Mouse (Mus musculus): ENCODE data around the gene Meox1. TPM values are rescaled to one million over a fixed set of nuclear protein-coding genes. Genes with fewer than 3 reads are reported as not detected.

Meox1 gene
- polyA plus RNA-seq, 1 experiment from 2014 or later: 0.90 TPM

GRCm38 (mm10) chr11:101924441-101924976 is 30.3 kb upstream of the Meox1 start:
- WGBS: 82% methylated on average over 17 of the region's 19 CpGs
- DNase-seq (ENCODE audit: low spot score): no peak
- no peak overlapping the region for H3K4me2 ChIP-seq (replicated peaks)

GRCm38 (mm10) chr11:101923988-101924387 is 29.8 kb upstream of the Meox1 start:
- ATAC-seq (ENCODE audit: low FRiP score) (no peak), DNase-seq (ENCODE audit: low spot score) (no peak)
- Histone ChIP-seq H3K27ac (no peak overlapping the region), H3K9me3 (ENCODE audit: control insufficient read depth, low read length) (no peaks in the 10 kb centered on the region), H3K9ac (no peak overlapping the region), H3K27me3 (ENCODE audit: control insufficient read depth, insufficient read depth, low read length) (0 out of 2 replicates have a peak, but pooled peaks cover 3% of the 10 kb centered on the region), H3K4me1 (replicated peaks; ENCODE audit: control insufficient read depth, insufficient read depth, low read length) (no peaks in the 10 kb centered on the region), H3K4me3 (replicated peaks; ENCODE audit: low read length) (no peak overlapping the region), H3K4me2 (replicated peaks) (no peak overlapping the region), H3K36me3 (replicated peaks; ENCODE audit: control insufficient read depth, insufficient read depth) (no peaks in the 10 kb centered on the region)
- WGBS: 87% methylated on average over 6 of the region's 6 CpGs

More at GRCm38 (mm10) chr11:101924441-101924976, 30.3 kb upstream of the Meox1 start:
- no peaks in the 10 kb centered on the region for H3K9me3 ChIP-seq (ENCODE audit: control insufficient read depth, low read length)
- H3K9ac ChIP-seq: no peak overlapping the region
- H3K27ac ChIP-seq: no peak overlapping the region
- no peaks in the 10 kb centered on the region for H3K4me1 ChIP-seq (replicated peaks; ENCODE audit: control insufficient read depth, insufficient read depth, low read length)
- H3K36me3 ChIP-seq (replicated peaks; ENCODE audit: control insufficient read depth, insufficient read depth): no peaks in the 10 kb centered on the region
- no peak for ATAC-seq (ENCODE audit: low FRiP score)
- no peak overlapping the region for H3K4me3 ChIP-seq (replicated peaks; ENCODE audit: low read length)
- H3K27me3 ChIP-seq (ENCODE audit: control insufficient read depth, insufficient read depth, low read length): 0 out of 2 replicates have a peak, but pooled peaks cover 3% of the 10 kb centered on the region

DNA sequence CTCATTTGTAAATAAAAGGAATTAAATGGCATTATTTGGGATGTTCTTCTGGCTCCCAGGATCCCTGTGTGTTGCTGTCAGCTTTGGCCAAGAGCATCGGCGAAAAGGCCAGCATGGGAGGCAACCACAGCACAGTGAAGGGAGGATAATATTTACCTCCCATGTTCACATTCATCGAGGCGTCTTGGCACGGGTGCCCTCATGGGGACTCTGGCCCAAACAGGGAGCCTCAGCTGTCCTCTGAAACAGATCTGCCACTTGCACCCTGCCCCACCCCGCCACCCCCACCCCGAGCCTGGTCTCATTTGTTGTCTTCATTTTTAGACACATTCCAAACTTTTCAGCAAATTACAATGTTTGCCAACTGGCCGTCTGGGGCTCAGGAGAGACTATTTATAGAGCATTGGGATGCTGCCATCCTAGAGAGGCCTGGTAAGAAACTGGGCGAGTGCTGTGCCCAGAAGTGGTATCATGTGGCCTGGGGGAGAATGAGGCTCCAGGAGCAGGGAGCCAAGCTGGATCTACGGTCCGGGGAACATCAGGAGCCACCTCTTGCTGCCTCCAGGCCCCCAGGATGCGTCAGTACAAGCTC is 27.3 kb upstream of the Meox1 start:
- Histone ChIP-seq H3K4me3 (replicated peaks; ENCODE audit: low read length) (no peak overlapping the region), H3K27me3 (ENCODE audit: control insufficient read depth, insufficient read depth, low read length) (0 out of 2 replicates have a peak, but pooled peaks cover 3% of the 10 kb centered on the region), H3K4me1 (replicated peaks; ENCODE audit: control insufficient read depth, insufficient read depth, low read length) (no peaks in the 10 kb centered on the region), H3K27ac (no peak overlapping the region), H3K4me2 (replicated peaks) (no peak overlapping the region), H3K9ac (no peak overlapping the region), H3K36me3 (replicated peaks; ENCODE audit: control insufficient read depth, insufficient read depth) (no peaks in the 10 kb centered on the region), H3K9me3 (ENCODE audit: control insufficient read depth, low read length) (no peaks in the 10 kb centered on the region)
- ATAC-seq (ENCODE audit: low FRiP score) (no peak), DNase-seq (ENCODE audit: low spot score) (no peak)
- 84% methylated on average over 12 of the region's 12 CpGs for WGBS

- Histone ChIP-seq H3K27ac (no peak overlapping the region), H3K4me1 (replicated peaks; ENCODE audit: control insufficient read depth, insufficient read depth, low read length) (no peaks in the 10 kb centered on the region), H3K4me2 (replicated peaks) (no peak overlapping the region), H3K9me3 (ENCODE audit: control insufficient read depth, low read length) (no peaks in the 10 kb centered on the region), H3K9ac (no peak overlapping the region), H3K27me3 (ENCODE audit: control insufficient read depth, insufficient read depth, low read length) (0 out of 2 replicates have a peak, but pooled peaks cover 3% of the 10 kb centered on the region), H3K4me3 (replicated peaks; ENCODE audit: low read length) (no peak overlapping the region), H3K36me3 (replicated peaks; ENCODE audit: control insufficient read depth, insufficient read depth) (no peaks in the 10 kb centered on the region)
- WGBS: under 1% methylated on average over 6 of the region's 6 CpGs
- peak; percentile 93 for DNase-seq (ENCODE audit: low spot score)
- no peak for ATAC-seq (ENCODE audit: low FRiP score)
These were observed 25.5 kb upstream of the Meox1 start for GRCm38 (mm10) chr11:101919660-101920059.

- no peaks in the 10 kb centered on the region for H3K4me1 ChIP-seq (replicated peaks; ENCODE audit: control insufficient read depth, insufficient read depth, low read length)
- H3K27ac ChIP-seq: no peak overlapping the region
- no peak overlapping the region for H3K4me2 ChIP-seq (replicated peaks)
- no peaks in the 10 kb centered on the region for H3K9me3 ChIP-seq (ENCODE audit: control insufficient read depth, low read length)
- no peak overlapping the region for H3K9ac ChIP-seq
- 81% methylated on average over 3 of the region's 3 CpGs for WGBS
- ATAC-seq (ENCODE audit: low FRiP score): no peak
- H3K27me3 ChIP-seq (ENCODE audit: control insufficient read depth, insufficient read depth, low read length): no peaks in the 10 kb centered on the region
- no peak for DNase-seq (ENCODE audit: low spot score)
- no peak overlapping the region for H3K4me3 ChIP-seq (replicated peaks; ENCODE audit: low read length)
- no peaks in the 10 kb centered on the region for H3K36me3 ChIP-seq (replicated peaks; ENCODE audit: control insufficient read depth, insufficient read depth)
These were observed 24.4 kb upstream of the Meox1 start for GRCm38 (mm10) chr11:101918609-101919008.

DNA sequence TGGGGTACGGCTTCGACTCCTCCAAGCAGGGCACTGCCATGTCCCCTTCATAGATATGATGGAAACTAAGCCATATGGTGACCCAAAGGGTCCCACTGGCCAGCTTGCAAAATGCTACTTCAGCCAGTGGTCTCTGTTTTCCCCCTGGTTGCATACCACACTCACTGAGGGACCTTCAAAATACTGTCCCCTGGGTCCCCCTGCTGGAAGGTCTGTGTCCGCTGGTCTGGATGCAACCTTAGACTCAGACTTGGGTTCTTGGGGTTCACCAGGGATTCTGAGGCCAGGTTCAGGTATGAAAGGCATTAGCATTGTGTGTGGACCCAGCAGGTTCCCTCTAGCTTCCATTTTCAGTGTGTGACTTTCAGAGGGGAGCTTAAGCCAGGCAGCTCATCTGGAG is 22.6 kb upstream of the Meox1 start:
- 0 out of 2 replicates have a peak, but pooled peaks cover under 1% of the 10 kb centered on the region for H3K27me3 ChIP-seq (ENCODE audit: control insufficient read depth, insufficient read depth, low read length)
- H3K36me3 ChIP-seq (replicated peaks; ENCODE audit: control insufficient read depth, insufficient read depth): no peaks in the 10 kb centered on the region
- H3K9ac ChIP-seq: no peak overlapping the region
- H3K4me3 ChIP-seq (replicated peaks; ENCODE audit: low read length): no peak overlapping the region
- ATAC-seq (ENCODE audit: low FRiP score): no peak
- 68% methylated on average over 3 of the region's 3 CpGs for WGBS
- H3K27ac ChIP-seq: no peak overlapping the region
- H3K4me1 ChIP-seq (replicated peaks; ENCODE audit: control insufficient read depth, insufficient read depth, low read length): no peaks in the 10 kb centered on the region
- DNase-seq (ENCODE audit: low spot score): no peak
- H3K4me2 ChIP-seq (replicated peaks): no peak overlapping the region
- H3K9me3 ChIP-seq (ENCODE audit: control insufficient read depth, low read length): no peaks in the 10 kb centered on the region

GRCm38 (mm10) chr11:101913591-101913990 is 19.4 kb upstream of the Meox1 start:
- H3K9me3 ChIP-seq (ENCODE audit: control insufficient read depth, low read length): no peaks in the 10 kb centered on the region
- H3K27me3 ChIP-seq (ENCODE audit: control insufficient read depth, insufficient read depth, low read length): 0 out of 2 replicates have a peak, but pooled peaks cover 4% of the 10 kb centered on the region
- no peak for ATAC-seq (ENCODE audit: low FRiP score)
- no peak for DNase-seq (ENCODE audit: low spot score)
- no peak overlapping the region for H3K9ac ChIP-seq
- H3K4me2 ChIP-seq (replicated peaks): no peak overlapping the region
- no peaks in the 10 kb centered on the region for H3K36me3 ChIP-seq (replicated peaks; ENCODE audit: control insufficient read depth, insufficient read depth)
- no peak overlapping the region for H3K27ac ChIP-seq
- no peak overlapping the region for H3K4me3 ChIP-seq (replicated peaks; ENCODE audit: low read length)
- no peaks in the 10 kb centered on the region for H3K4me1 ChIP-seq (replicated peaks; ENCODE audit: control insufficient read depth, insufficient read depth, low read length)
- WGBS: 67% methylated on average over 8 of the region's 8 CpGs

DNA sequence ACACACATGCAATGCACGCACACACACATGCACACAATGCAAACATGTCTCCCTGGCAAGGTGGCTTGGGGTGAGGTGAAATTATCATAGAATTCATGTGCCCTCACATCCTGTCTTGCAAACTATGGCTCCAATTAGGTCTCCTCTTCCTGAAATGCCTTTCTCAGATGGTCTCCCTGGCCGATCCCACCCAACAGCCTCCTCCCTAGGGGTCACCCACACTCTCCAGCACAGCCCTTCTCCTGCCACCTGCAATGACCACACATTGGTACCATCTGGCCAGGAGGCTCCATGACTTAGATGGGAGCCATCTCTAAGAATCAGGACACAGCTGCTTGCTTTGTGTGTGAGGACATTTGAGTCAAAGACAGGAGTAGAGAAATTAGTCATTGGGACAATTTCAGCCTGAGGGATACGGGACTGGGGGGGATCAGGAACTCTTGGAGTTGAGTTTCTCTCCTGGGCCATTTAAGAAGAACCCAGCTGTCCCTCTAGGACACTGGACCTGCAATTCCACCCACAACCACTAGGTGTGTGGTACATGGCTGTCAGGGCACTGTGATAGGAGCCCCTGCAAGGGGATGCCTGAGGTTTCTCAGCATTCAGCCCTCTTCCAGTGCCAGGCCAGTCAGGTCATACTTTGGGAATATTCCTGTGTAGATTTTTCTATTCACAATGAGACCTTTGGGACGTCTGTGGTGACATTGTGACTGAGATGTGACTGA is 17.8 kb upstream of the Meox1 start:
- H3K4me1 ChIP-seq (replicated peaks; ENCODE audit: control insufficient read depth, insufficient read depth, low read length): no peaks in the 10 kb centered on the region
- 72% methylated on average over 4 of the region's 4 CpGs for WGBS
- 0 out of 2 replicates have a peak, but pooled peaks cover 4% of the 10 kb centered on the region for H3K27me3 ChIP-seq (ENCODE audit: control insufficient read depth, insufficient read depth, low read length)
- H3K9me3 ChIP-seq (ENCODE audit: control insufficient read depth, low read length): no peaks in the 10 kb centered on the region
- DNase-seq (ENCODE audit: low spot score) (no peak), ATAC-seq (ENCODE audit: low FRiP score) (no peak)
- no peak overlapping the region for H3K4me3 ChIP-seq (replicated peaks; ENCODE audit: low read length)
- no peak overlapping the region for H3K27ac ChIP-seq
- H3K9ac ChIP-seq: no peak overlapping the region
- H3K36me3 ChIP-seq (replicated peaks; ENCODE audit: control insufficient read depth, insufficient read depth): no peaks in the 10 kb centered on the region
- H3K4me2 ChIP-seq (replicated peaks): no peak overlapping the region

DNA sequence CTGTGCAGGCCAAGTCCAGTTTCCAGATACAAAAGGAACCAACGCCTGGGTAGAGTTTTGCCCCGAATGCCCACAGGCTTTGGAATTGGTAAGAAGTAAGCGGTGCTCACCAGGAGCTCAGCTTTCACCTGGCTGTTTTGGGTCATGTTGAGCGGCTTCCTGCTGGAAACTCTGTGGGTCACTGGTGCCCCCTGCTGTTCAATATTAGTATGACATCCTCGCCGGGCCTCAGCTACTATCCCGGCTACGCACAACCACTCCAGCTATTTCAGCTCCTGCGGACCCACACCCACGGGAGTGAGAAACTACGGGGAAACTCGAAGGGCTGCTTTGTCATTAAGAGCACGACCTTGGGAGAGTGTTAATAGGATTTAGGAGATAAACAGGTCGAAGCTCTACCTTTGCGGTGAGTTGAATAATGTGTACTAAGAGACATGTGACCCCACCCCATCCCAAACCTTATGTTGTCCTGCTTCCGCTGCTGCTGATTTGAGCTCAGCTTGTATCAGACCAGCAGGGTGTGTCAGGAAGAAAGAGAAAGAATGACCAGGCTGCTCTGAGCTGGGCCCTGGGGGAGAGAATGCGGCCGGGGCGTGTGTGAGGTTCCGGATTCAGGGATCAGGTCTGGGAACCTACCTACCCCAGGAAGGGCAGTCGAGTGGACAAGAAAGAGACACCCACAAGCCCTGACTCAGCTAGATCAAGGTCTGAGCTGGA is 16.2 kb upstream of the Meox1 start:
- Histone ChIP-seq H3K27me3 (ENCODE audit: control insufficient read depth, insufficient read depth, low read length) (0 out of 2 replicates have a peak, but pooled peaks cover 4% of the 10 kb centered on the region), H3K27ac (no peak overlapping the region), H3K36me3 (replicated peaks; ENCODE audit: control insufficient read depth, insufficient read depth) (no peaks in the 10 kb centered on the region), H3K9me3 (ENCODE audit: control insufficient read depth, low read length) (no peaks in the 10 kb centered on the region), H3K4me2 (replicated peaks) (no peak overlapping the region), H3K9ac (no peak overlapping the region), H3K4me1 (replicated peaks; ENCODE audit: control insufficient read depth, insufficient read depth, low read length) (no peaks in the 10 kb centered on the region), H3K4me3 (replicated peaks; ENCODE audit: low read length) (no peak overlapping the region)
- 27% methylated on average over 21 of the region's 21 CpGs for WGBS
- ATAC-seq (ENCODE audit: low FRiP score): no peak; the same call in 1 of the 2 replicates
- peak; percentile 91 for DNase-seq (ENCODE audit: low spot score)

Measured in hindbrain, embryonic 14.5 days (tissue).